Mouse (Mus musculus): ENCODE data around the gene Fam193b.

GRCm38 (mm10) chr13:55494257-55494656 is 76.7 kb downstream of the Fam193b start:
- TF ChIP-seq CTCF (IDR thresholded peaks at IDR 0.05; ENCODE audit: low read depth) (no peak), EP300 (IDR thresholded peaks at IDR 0.05; ENCODE audit: low read depth) (no peak)
